11 mouse cellular contexts compared by ENCODE assay signal in genomic region chr5:120505781-120506180, GRCm38 (mm10). TPM values are rescaled to one million over a fixed set of nuclear protein-coding genes. Genes with fewer than 3 reads are reported as not detected.
DNase-seq lines count a peak whose midpoint lies in the region; ATAC-seq lines count a peak whose summit lies in the region.
"Had no signal": no experiment of that assay in that cellular context is flagged by ENCODE, and none has a peak within 500 bp of the region (broad histone marks: within the 10 kb centered on the region; RNA-seq: fewer than 3 reads in every experiment).

No protein-coding gene starts in this region.

- WGBS in heart, embryonic 13.5 days: 60% methylated on average over 9 of the region's 9 CpGs
- WGBS in midbrain, embryonic 10.5 days: 72% methylated on average over 9 of the region's 9 CpGs
- 67% methylated on average over 9 of the region's 9 CpGs for whole genome bisulfite sequencing in midbrain, embryonic 11.5 days
- WGBS in intestine, embryonic 15.5 days: 64% methylated on average over 9 of the region's 9 CpGs
- 61% methylated on average over 9 of the region's 9 CpGs for WGBS in neural tube, embryonic 15.5 days

- no peak overlapping the region for H3K27ac ChIP-seq in heart, embryonic 13.5 days (replicated peaks)
- H3K27ac ChIP-seq in midbrain, embryonic 10.5 days (replicated peaks): 0 out of 2 replicates have a peak overlapping the region, but pooled peaks have one; percentile 64
- H3K27ac ChIP-seq in midbrain, embryonic 11.5 days (ENCODE audit: low read depth, low read length): no peak overlapping the region
- H3K27ac ChIP-seq in intestine, embryonic 15.5 days: no peak overlapping the region
- H3K27ac ChIP-seq in neural tube, embryonic 15.5 days (replicated peaks): no peak overlapping the region
- H3K27ac ChIP-seq: hindbrain, embryonic 15.5 days; midbrain, embryonic 13.5 days had no signal

- no peak overlapping the region for H3K9ac ChIP-seq in heart, embryonic 13.5 days
- no peak overlapping the region for H3K9ac ChIP-seq in midbrain, embryonic 11.5 days (ENCODE audit: low read length)
- H3K9ac ChIP-seq in intestine, embryonic 15.5 days: no peak overlapping the region
- H3K9ac ChIP-seq in neural tube, embryonic 15.5 days (replicated peaks): no peak overlapping the region
- H3K9ac ChIP-seq: hindbrain, embryonic 15.5 days had no signal

- H3K4me3 ChIP-seq in heart, embryonic 13.5 days: no peak overlapping the region
- H3K4me3 ChIP-seq in midbrain, embryonic 10.5 days: peak overlapping the region; percentile 30
- H3K4me3 ChIP-seq in midbrain, embryonic 11.5 days (ENCODE audit: low read depth, low read length): no peak overlapping the region
- H3K4me3 ChIP-seq in intestine, embryonic 15.5 days (replicated peaks): no peak overlapping the region
- H3K4me3 ChIP-seq in neural tube, embryonic 15.5 days (replicated peaks): no peak overlapping the region
- H3K4me3 ChIP-seq: hindbrain, embryonic 15.5 days; midbrain, embryonic 13.5 days had no signal

- peak overlapping the region; percentile 39; the same call in 1 of the 2 replicates for H3K4me2 ChIP-seq in heart, embryonic 13.5 days
- no peak overlapping the region for H3K4me2 ChIP-seq in midbrain, embryonic 11.5 days
- peak overlapping the region; percentile 43 for H3K4me2 ChIP-seq in intestine, embryonic 15.5 days (replicated peaks)
- H3K4me2 ChIP-seq in neural tube, embryonic 15.5 days: peak overlapping the region; percentile 7; the same call in 1 of the 2 replicates
- H3K4me2 ChIP-seq: hindbrain, embryonic 15.5 days; midbrain, embryonic 13.5 days had no signal

- no peak for ATAC-seq in heart, embryonic 13.5 days (ENCODE audit: extremely low read depth, insufficient number of reproducible peaks, low FRiP score, low TSS enrichment)
- ATAC-seq in midbrain, embryonic 11.5 days (ENCODE audit: low FRiP score): no peak
- ATAC-seq in intestine, embryonic 15.5 days: no peak
- no peak for ATAC-seq in neural tube, embryonic 15.5 days (ENCODE audit: low FRiP score)
- ATAC-seq: midbrain, embryonic 13.5 days had no signal

- no peaks in the 10 kb centered on the region for H3K27me3 ChIP-seq in heart, embryonic 13.5 days (replicated peaks)
- H3K27me3 ChIP-seq in midbrain, embryonic 10.5 days (ENCODE audit: low read depth, poor library complexity, severe bottlenecking): no peaks in the 10 kb centered on the region
- H3K27me3 ChIP-seq in midbrain, embryonic 11.5 days (ENCODE audit: control insufficient read depth, insufficient read depth, low read length): no peaks in the 10 kb centered on the region
- no peaks in the 10 kb centered on the region for H3K27me3 ChIP-seq in intestine, embryonic 15.5 days (replicated peaks)
- H3K27me3 ChIP-seq in neural tube, embryonic 15.5 days (replicated peaks): no peaks in the 10 kb centered on the region
- H3K27me3 ChIP-seq: hindbrain, embryonic 15.5 days; midbrain, embryonic 13.5 days had no signal

- peaks cover 37% of the 10 kb centered on the region for H3K4me1 ChIP-seq in heart, embryonic 13.5 days
- peaks cover 38% of the 10 kb centered on the region for H3K4me1 ChIP-seq in midbrain, embryonic 10.5 days
- H3K4me1 ChIP-seq in midbrain, embryonic 11.5 days (ENCODE audit: control insufficient read depth, insufficient read depth, low read length): peaks cover 14% of the 10 kb centered on the region
- H3K4me1 ChIP-seq in intestine, embryonic 15.5 days (replicated peaks): peaks cover 25% of the 10 kb centered on the region
- H3K4me1 ChIP-seq in neural tube, embryonic 15.5 days: peaks cover 40% of the 10 kb centered on the region

- no peaks in the 10 kb centered on the region for H3K9me3 ChIP-seq in heart, embryonic 13.5 days
- no peaks in the 10 kb centered on the region for H3K9me3 ChIP-seq in midbrain, embryonic 10.5 days (replicated peaks)
- H3K9me3 ChIP-seq in midbrain, embryonic 11.5 days (ENCODE audit: control insufficient read depth, low read length): no peaks in the 10 kb centered on the region
- no peaks in the 10 kb centered on the region for H3K9me3 ChIP-seq in intestine, embryonic 15.5 days
- no peaks in the 10 kb centered on the region for H3K9me3 ChIP-seq in neural tube, embryonic 15.5 days (replicated peaks)
- H3K9me3 ChIP-seq: hindbrain, embryonic 15.5 days had no signal

- H3K36me3 ChIP-seq in heart, embryonic 13.5 days: no peaks in the 10 kb centered on the region
- no peaks in the 10 kb centered on the region for H3K36me3 ChIP-seq in midbrain, embryonic 10.5 days
- H3K36me3 ChIP-seq in midbrain, embryonic 11.5 days (ENCODE audit: control insufficient read depth, insufficient read depth, low read length): no peaks in the 10 kb centered on the region
- H3K36me3 ChIP-seq in intestine, embryonic 15.5 days: no peaks in the 10 kb centered on the region
- H3K36me3 ChIP-seq in neural tube, embryonic 15.5 days: no peaks in the 10 kb centered on the region
- H3K36me3 ChIP-seq: hindbrain, embryonic 15.5 days; midbrain, embryonic 13.5 days had no signal

- no peak for DNase-seq in heart, adult 8-10 months (ENCODE audit: low spot score)
- DNase-seq in midbrain, embryonic 10.5 days (ENCODE audit: low spot score): no peak
- DNase-seq in midbrain, embryonic 11.5 days (ENCODE audit: low spot score, missing footprints): no peak
- DNase-seq in c-Kit-positive CD71-positive TER-119-positive erythroid progenitor cells, embryonic 14.5 days (ENCODE audit: low spot score): no peak
- DNase-seq in frontal cortex, postnatal 25 days (ENCODE audit: low spot score in 2 of 2): no peak

RNA-seq across cellular contexts. Expression of gene Plbd2, which starts 2.4 kb away (rescaled TPM):
- 41.5 and 46.1 TPM in 2 replicates for polyA plus RNA-seq in heart, embryonic 13.5 days (2015; fragmentation: Nextera tagmentation; extraction: Ambion mirVana)
- total RNA-seq in heart, adult 8-10 months (2022): 10 to 100 TPM; 46.7 to 54.2 (median 49.5) TPM
- 35.6 and 37.0 TPM in 2 replicates for polyA plus RNA-seq in midbrain, embryonic 10.5 days (2016; fragmentation: Nextera tagmentation; extraction: Ambion mirVana)
- 20.2 and 21.9 TPM in 2 replicates for polyA plus RNA-seq in midbrain, embryonic 11.5 days (2014; fragmentation: Nextera tagmentation; extraction: Ambion mirVana)
- 49.8 and 50.2 TPM in 2 replicates for polyA plus RNA-seq in intestine, embryonic 15.5 days (2015; fragmentation: Nextera tagmentation; extraction: Ambion mirVana)
- polyA plus RNA-seq in neural tube, embryonic 15.5 days (2015; fragmentation: Nextera tagmentation; extraction: Ambion mirVana): 41.8 and 41.9 TPM in 2 replicates

RNA-seq across cellular contexts. Expression of gene Slc8b1, which starts 5.2 kb away (rescaled TPM):
- polyA plus RNA-seq in heart, embryonic 13.5 days (2015; fragmentation: Nextera tagmentation; extraction: Ambion mirVana): 4.5 and 4.6 TPM in 2 replicates
- 10 to 100 TPM in 2 of 4 experiments, 1 to 10 TPM in 2; 8.2 to 12.4 (median 10.0) TPM for total RNA-seq in heart, adult 8-10 months (2022)
- 3.9 and 4.6 TPM in 2 replicates for polyA plus RNA-seq in midbrain, embryonic 10.5 days (2016; fragmentation: Nextera tagmentation; extraction: Ambion mirVana)
- 1.3 and 1.8 TPM in 2 replicates for polyA plus RNA-seq in midbrain, embryonic 11.5 days (2014; fragmentation: Nextera tagmentation; extraction: Ambion mirVana)
- polyA plus RNA-seq in intestine, embryonic 15.5 days (2015; fragmentation: Nextera tagmentation; extraction: Ambion mirVana): 6.2 and 6.6 TPM in 2 replicates
- polyA plus RNA-seq in neural tube, embryonic 15.5 days (2015; fragmentation: Nextera tagmentation; extraction: Ambion mirVana): 2.8 and 4.4 TPM in 2 replicates

RNA-seq across cellular contexts. Expression of gene Sds, which starts 29.5 kb away (rescaled TPM):
- polyA plus RNA-seq in heart, embryonic 13.5 days (2015; fragmentation: Nextera tagmentation; extraction: Ambion mirVana): 0.25 TPM in 1 of 2 replicates, not detected in the other
- total RNA-seq in heart, adult 8-10 months (2022): 1 to 10 TPM; 1.4 to 4.9 (median 1.7) TPM
- not detected in 2 replicates for polyA plus RNA-seq in midbrain, embryonic 10.5 days (2016; fragmentation: Nextera tagmentation; extraction: Ambion mirVana)
- polyA plus RNA-seq in midbrain, embryonic 11.5 days (2014; fragmentation: Nextera tagmentation; extraction: Ambion mirVana): not detected in 2 replicates
- not detected in 2 replicates for polyA plus RNA-seq in intestine, embryonic 15.5 days (2015; fragmentation: Nextera tagmentation; extraction: Ambion mirVana)
- not detected in 2 replicates for polyA plus RNA-seq in neural tube, embryonic 15.5 days (2015; fragmentation: Nextera tagmentation; extraction: Ambion mirVana)
- polyA plus RNA-seq: forebrain, embryonic 16.5 days; hindbrain, embryonic 15.5 days had no signal

RNA-seq across cellular contexts. Expression of gene Sdsl, which starts 33.2 kb away (rescaled TPM):
- polyA plus RNA-seq in heart, embryonic 13.5 days (2015; fragmentation: Nextera tagmentation; extraction: Ambion mirVana): 10.9 and 11.3 TPM in 2 replicates
- total RNA-seq in heart, adult 8-10 months (2022): 10 to 100 TPM in 1 of 4 experiments, 1 to 10 TPM in 3; 8.6 to 11.4 (median 9.5) TPM
- 5.5 and 6.2 TPM in 2 replicates for polyA plus RNA-seq in midbrain, embryonic 10.5 days (2016; fragmentation: Nextera tagmentation; extraction: Ambion mirVana)
- 4.2 TPM in 2 replicates for polyA plus RNA-seq in midbrain, embryonic 11.5 days (2014; fragmentation: Nextera tagmentation; extraction: Ambion mirVana)
- polyA plus RNA-seq in intestine, embryonic 15.5 days (2015; fragmentation: Nextera tagmentation; extraction: Ambion mirVana): 14.0 and 18.0 TPM in 2 replicates
- polyA plus RNA-seq in neural tube, embryonic 15.5 days (2015; fragmentation: Nextera tagmentation; extraction: Ambion mirVana): 7.9 TPM in 2 replicates
